Mouse (Mus musculus) embryonic facial prominence, embryonic 15.5 days (tissue): ENCODE results near the gene Fmnl2. TPM values are rescaled to one million over a fixed set of nuclear protein-coding genes. Genes with fewer than 3 reads are reported as not detected.

Experiments used
- ATAC-seq: fragments of 200-750 bp; cut with Nextera tagmentation; 2 replicates; pipeline ENCODE4 v1.8.0; 2017; ENCODE audit warnings: low read depth, moderate TSS enrichment; ENCODE audit not compliant: insufficient number of reproducible peaks, low FRiP score, low TSS enrichment
- H3K27ac ChIP-seq: fragments of 300-500 bp; sonication (generic); replicated peaks from 2 replicates; pipeline ENCODE4 v1.5.1; 2015; ENCODE audit warnings: mild to moderate bottlenecking, inconsistent platforms
- H3K27me3 ChIP-seq: fragments of 300-500 bp; sonication (generic); 2 replicates; pipeline ENCODE4 v1.6.1; 2015; ENCODE audit warnings: inconsistent platforms
- H3K36me3 ChIP-seq: fragments of 300-500 bp; sonication (generic); 2 replicates; pipeline ENCODE4 v1.6.1; 2015; ENCODE audit warnings: mild to moderate bottlenecking, inconsistent platforms
- H3K4me1 ChIP-seq: fragments of 300-500 bp; sonication (generic); 2 replicates; pipeline ENCODE4 v1.6.1; 2015; ENCODE audit warnings: inconsistent platforms
- H3K4me2 ChIP-seq: fragments of 300-500 bp; sonication (generic); replicated peaks from 2 replicates; pipeline ENCODE4 v1.6.1; 2015; ENCODE audit warnings: mild to moderate bottlenecking, inconsistent platforms
- H3K4me3 ChIP-seq: fragments of 300-500 bp; sonication (generic); replicated peaks from 2 replicates; pipeline ENCODE4 v1.5.1; 2015; ENCODE audit warnings: mild to moderate bottlenecking, inconsistent platforms
- H3K9ac ChIP-seq: fragments of 300-500 bp; sonication (generic); 2 replicates; pipeline ENCODE4 v1.6.1; 2015; ENCODE audit warnings: inconsistent platforms
- H3K9me3 ChIP-seq: fragments of 300-500 bp; sonication (generic); replicated peaks from 2 replicates; pipeline ENCODE4 v1.6.1; 2016; ENCODE audit warnings: inconsistent platforms
- WGBS: fragments of 180-500 bp; shearing (Covaris S2); methylation state at CpG from one replicate; pipeline ENCODE4 v1.1.7; 2015; 5-methylcytosine and 5-hydroxymethylcytosine counted together
- polyA plus RNA-seq: library from polyadenylated mRNA; unstranded; fragments of >200 nt; fragmentation: Nextera tagmentation; extraction: Ambion mirVana; gene quantifications from 2 replicates; pipeline ENCODE4 v1.2.1, GENCODE M21; 2015

Gene Fmnl2
- polyA plus RNA-seq, 1 experiment from 2014 or later: 8.1 TPM

- H3K27me3 ChIP-seq: no peaks in the 10 kb centered on the region
- H3K4me2 ChIP-seq: no peak overlapping the region
- H3K9me3 ChIP-seq: no peaks in the 10 kb centered on the region
- H3K9ac ChIP-seq: no peak overlapping the region
- no peaks in the 10 kb centered on the region for H3K36me3 ChIP-seq
- peaks cover 20% of the 10 kb centered on the region; the same call in 1 of the 2 replicates for H3K4me1 ChIP-seq
- no peak overlapping the region for H3K4me3 ChIP-seq
- ATAC-seq: no peak
- H3K27ac ChIP-seq: no peak overlapping the region
- WGBS: 53% methylated on average over 9 of the region's 9 CpGs
These were observed 86.2 kb downstream of the Fmnl2 start for GRCm38 (mm10) chr2:52943644-52944423.

GRCm38 (mm10) chr2:52944594-52944993, 86.9 kb downstream of the Fmnl2 start:
- Histone ChIP-seq H3K36me3 (no peaks in the 10 kb centered on the region), H3K9ac (no peak overlapping the region), H3K4me1 (peaks cover 15% of the 10 kb centered on the region; the same call in 1 of the 2 replicates), H3K4me2 (no peak overlapping the region), H3K9me3 (no peaks in the 10 kb centered on the region), H3K27ac (no peak overlapping the region), H3K4me3 (no peak overlapping the region), H3K27me3 (no peaks in the 10 kb centered on the region)
- no peak for ATAC-seq
- WGBS: 83% methylated on average over 5 of the region's 5 CpGs

GRCm38 (mm10) chr2:52946074-52946473, 88.4 kb downstream of the Fmnl2 start:
- Histone ChIP-seq H3K4me2 (no peak overlapping the region), H3K4me3 (no peak overlapping the region), H3K27ac (no peak overlapping the region), H3K4me1 (peaks cover 24% of the 10 kb centered on the region), H3K9ac (no peak overlapping the region), H3K9me3 (no peaks in the 10 kb centered on the region), H3K27me3 (no peaks in the 10 kb centered on the region), H3K36me3 (no peaks in the 10 kb centered on the region)
- WGBS: 57% methylated on average over 2 of the region's 2 CpGs
- 0 out of 2 replicates have a peak, but pooled peaks have one; percentile 20 for ATAC-seq

GRCm38 (mm10) chr2:52946524-52947186, 89.0 kb downstream of the Fmnl2 start:
- no peaks in the 10 kb centered on the region for H3K27me3 ChIP-seq
- WGBS: 51% methylated on average over 11 of the region's 11 CpGs
- H3K9me3 ChIP-seq: no peaks in the 10 kb centered on the region
- peak; percentile 29; the same call in 1 of the 2 replicates for ATAC-seq
- H3K9ac ChIP-seq: no peak overlapping the region
- H3K4me3 ChIP-seq: no peak overlapping the region
- no peak overlapping the region for H3K27ac ChIP-seq
- peaks cover 26% of the 10 kb centered on the region for H3K4me1 ChIP-seq
- no peaks in the 10 kb centered on the region for H3K36me3 ChIP-seq
- H3K4me2 ChIP-seq: no peak overlapping the region

- peaks cover 23% of the 10 kb centered on the region for H3K4me1 ChIP-seq
- H3K4me2 ChIP-seq: no peak overlapping the region
These were observed 90.7 kb downstream of the Fmnl2 start for GRCm38 (mm10) chr2:52948406-52948805.

GRCm38 (mm10) chr2:52949556-52949955, 91.9 kb downstream of the Fmnl2 start:
- H3K4me2 ChIP-seq: no peak overlapping the region
- H3K27ac ChIP-seq: no peak overlapping the region
- peaks cover 23% of the 10 kb centered on the region for H3K4me1 ChIP-seq
- H3K27me3 ChIP-seq: no peaks in the 10 kb centered on the region
- no peaks in the 10 kb centered on the region for H3K9me3 ChIP-seq
- no peak overlapping the region for H3K4me3 ChIP-seq
- no peak overlapping the region for H3K9ac ChIP-seq
- H3K36me3 ChIP-seq: no peaks in the 10 kb centered on the region
- WGBS: 91% methylated on average over 4 of the region's 4 CpGs
- ATAC-seq: no peak

More at GRCm38 (mm10) chr2:52948406-52948805, 90.7 kb downstream of the Fmnl2 start:
- ATAC-seq: no peak
- H3K27ac ChIP-seq: no peak overlapping the region
- no peaks in the 10 kb centered on the region for H3K27me3 ChIP-seq
- H3K9me3 ChIP-seq: no peaks in the 10 kb centered on the region
- no peaks in the 10 kb centered on the region for H3K36me3 ChIP-seq
- no peak overlapping the region for H3K9ac ChIP-seq
- H3K4me3 ChIP-seq: no peak overlapping the region
- WGBS: 93% methylated on average over 3 of the region's 3 CpGs

- H3K9me3 ChIP-seq: no peaks in the 10 kb centered on the region
- no peak overlapping the region for H3K4me3 ChIP-seq
- H3K9ac ChIP-seq: no peak overlapping the region
- no peak overlapping the region for H3K27ac ChIP-seq
- H3K27me3 ChIP-seq: no peaks in the 10 kb centered on the region
- peaks cover 23% of the 10 kb centered on the region for H3K4me1 ChIP-seq
- H3K4me2 ChIP-seq: no peak overlapping the region
- WGBS: 76% methylated on average over 4 of the region's 4 CpGs
- no peaks in the 10 kb centered on the region for H3K36me3 ChIP-seq
- ATAC-seq: no peak
These were observed 92.6 kb downstream of the Fmnl2 start for GRCm38 (mm10) chr2:52950226-52950625.

GRCm38 (mm10) chr2:52952202-52952730, 94.6 kb downstream of the Fmnl2 start:
- H3K4me3 ChIP-seq: no peak overlapping the region
- no peak for ATAC-seq
- no peak overlapping the region for H3K27ac ChIP-seq
- H3K9ac ChIP-seq: no peak overlapping the region
- no peaks in the 10 kb centered on the region for H3K27me3 ChIP-seq
- H3K4me1 ChIP-seq: peaks cover 18% of the 10 kb centered on the region
- H3K9me3 ChIP-seq: no peaks in the 10 kb centered on the region
- no peak overlapping the region for H3K4me2 ChIP-seq
- no peaks in the 10 kb centered on the region for H3K36me3 ChIP-seq
- WGBS: 71% methylated on average over 6 of the region's 6 CpGs

GRCm38 (mm10) chr2:52955090-52955489, 97.4 kb downstream of the Fmnl2 start:
- Histone ChIP-seq H3K27ac (no peak overlapping the region), H3K4me3 (no peak overlapping the region), H3K4me2 (no peak overlapping the region), H3K9me3 (no peaks in the 10 kb centered on the region), H3K27me3 (no peaks in the 10 kb centered on the region), H3K4me1 (peaks cover 42% of the 10 kb centered on the region), H3K36me3 (no peaks in the 10 kb centered on the region), H3K9ac (no peak overlapping the region)
- ATAC-seq: 0 out of 2 replicates have a peak, but pooled peaks have one; percentile 34
- WGBS: 54% methylated on average over 8 of the region's 8 CpGs

- H3K4me1 ChIP-seq: peaks cover 44% of the 10 kb centered on the region
- H3K9ac ChIP-seq: no peak overlapping the region
- H3K27ac ChIP-seq: no peak overlapping the region
- WGBS: 82% methylated on average over 10 of the region's 10 CpGs
- no peaks in the 10 kb centered on the region for H3K27me3 ChIP-seq
- no peaks in the 10 kb centered on the region for H3K9me3 ChIP-seq
- no peak overlapping the region for H3K4me3 ChIP-seq
- no peak overlapping the region for H3K4me2 ChIP-seq
- no peaks in the 10 kb centered on the region for H3K36me3 ChIP-seq
- no peak for ATAC-seq
These were observed 98.2 kb downstream of the Fmnl2 start for GRCm38 (mm10) chr2:52955831-52956230.

- Histone ChIP-seq H3K4me1 (peaks cover 35% of the 10 kb centered on the region), H3K36me3 (no peaks in the 10 kb centered on the region), H3K27ac (0 out of 2 replicates have a peak overlapping the region, but pooled peaks have one; percentile 28), H3K9me3 (no peaks in the 10 kb centered on the region), H3K4me2 (0 out of 2 replicates have a peak overlapping the region, but pooled peaks have one; percentile 40), H3K27me3 (no peaks in the 10 kb centered on the region), H3K4me3 (no peak overlapping the region), H3K9ac (no peak overlapping the region)
- ATAC-seq: no peak
- 43% methylated on average over 8 of the region's 8 CpGs for WGBS
These were observed 100.3 kb downstream of the Fmnl2 start for GRCm38 (mm10) chr2:52957771-52958534.
